Mouse (Mus musculus) hindbrain, postnatal 0 days (tissue): ENCODE measurements around the gene Efcab12. TPM values are rescaled to one million over a fixed set of nuclear protein-coding genes. Genes with fewer than 3 reads are reported as not detected.

ENCODE experiments used
- ATAC-seq: fragments of 200-750 bp; cut with Nextera tagmentation; 2 replicates; pipeline ENCODE4 v1.8.0; 2017; ENCODE audit warnings: mild to moderate bottlenecking, moderate TSS enrichment, moderate library complexity
- DNase-seq: peaks from one replicate; pipeline ENCODE4 v3.0.0-alpha.2; 2015; ENCODE audit warnings: low spot score
- H3K27ac ChIP-seq: fragments of 300-500 bp; sonication (generic); 2 replicates; pipeline ENCODE4 v1.5.1; 2014; ENCODE audit warnings: mild to moderate bottlenecking
- H3K27me3 ChIP-seq: fragments of 300-500 bp; sonication (generic); 2 replicates; pipeline ENCODE4 v1.6.1; 2014; ENCODE audit warnings: low read length, mixed read lengths; ENCODE audit not compliant: insufficient read depth
- H3K36me3 ChIP-seq: fragments of 300-500 bp; sonication (generic); 2 replicates; pipeline ENCODE4 v1.6.1; 2014; ENCODE audit warnings: low read length, mixed read lengths; ENCODE audit not compliant: insufficient read depth
- H3K4me1 ChIP-seq: fragments of 300-500 bp; sonication (generic); 2 replicates; pipeline ENCODE4 v1.6.1; 2014; ENCODE audit warnings: antibody characterized with exemption, low read length, mixed read lengths; ENCODE audit not compliant: insufficient read depth
- H3K4me2 ChIP-seq: fragments of 300-500 bp; sonication (generic); 2 replicates; pipeline ENCODE4 v1.6.1; 2014; ENCODE audit warnings: low read depth, mild to moderate bottlenecking, low read length, moderate library complexity, mixed read lengths
- H3K4me3 ChIP-seq: fragments of 300-500 bp; sonication (generic); 2 replicates; pipeline ENCODE4 v1.5.1; 2014; ENCODE audit warnings: low read length
- H3K9ac ChIP-seq: fragments of 300-500 bp; sonication (generic); replicated peaks from 2 replicates; pipeline ENCODE4 v1.6.1; 2014; ENCODE audit warnings: mild to moderate bottlenecking, low read length, moderate library complexity, mixed read lengths
- H3K9me3 ChIP-seq: fragments of 300-500 bp; sonication (generic); 2 replicates; pipeline ENCODE4 v1.6.1; 2016; ENCODE audit warnings: low read length, mixed read lengths
- CTCF ChIP-seq: IDR thresholded peaks from 2 replicates; pipeline ENCODE4 v1.5.1; 2016; ENCODE audit warnings: antibody characterized with exemption, control low read depth, low read depth
- WGBS: fragments of 180-500 bp; shearing (Covaris S2); extraction: QIAGEN DNeasy Blood & Tissue Kit; methylation state at CpG from one replicate; pipeline ENCODE4 v1.1.7; 2014; 5-methylcytosine and 5-hydroxymethylcytosine counted together
- polyA plus RNA-seq: library from polyadenylated mRNA; unstranded; fragments of >200 nt; fragmentation: Nextera tagmentation; extraction: Ambion mirVana; gene quantifications from 2 replicates; pipeline ENCODE4 v1.2.1, GENCODE M21; 2015
- total RNA-seq: library from RNA; depleted of rRNA; stranded (reverse); fragments of >200 nt; gene quantifications from 2 replicates; pipeline ENCODE4 v1.2.3, GENCODE M21; 2014

Gene Efcab12
- total and polyA plus RNA-seq, 2 experiments from 2014 or later: 1.6 to 2.4 TPM

DNA sequence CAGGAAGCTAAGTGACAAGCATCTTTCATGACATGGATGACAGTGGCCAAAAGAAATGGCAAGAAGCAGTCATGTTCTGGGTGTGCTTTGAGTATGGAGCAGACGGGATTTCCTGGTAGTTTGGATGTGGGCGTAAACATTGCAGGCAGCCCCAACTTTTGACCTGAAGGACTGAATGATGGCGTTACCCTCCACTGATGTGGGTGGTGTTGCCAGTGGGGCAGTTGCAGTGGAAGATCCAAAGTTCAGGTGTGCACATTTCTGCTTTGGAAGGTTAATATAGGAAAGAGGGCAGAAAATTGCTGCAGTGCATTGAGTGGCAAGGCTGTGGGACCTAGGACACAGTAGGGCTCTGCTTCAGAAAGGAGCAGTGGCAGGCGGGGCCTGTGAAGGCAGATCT is 27.0 kb upstream of the Efcab12 start:
- no peak for ATAC-seq
- no peak for DNase-seq
- Histone ChIP-seq H3K9ac (no peak overlapping the region), H3K36me3 (peaks cover 13% of the 10 kb centered on the region; the same call in 1 of the 2 replicates), H3K4me3 (no peak overlapping the region), H3K9me3 (no peaks in the 10 kb centered on the region), H3K4me1 (no peaks in the 10 kb centered on the region), H3K27me3 (no peaks in the 10 kb centered on the region), H3K27ac (no peak overlapping the region), H3K4me2 (no peak overlapping the region)
- WGBS: over 99% methylated on average over 4 of the region's 4 CpGs
- TF ChIP-seq CTCF: no peak

DNA sequence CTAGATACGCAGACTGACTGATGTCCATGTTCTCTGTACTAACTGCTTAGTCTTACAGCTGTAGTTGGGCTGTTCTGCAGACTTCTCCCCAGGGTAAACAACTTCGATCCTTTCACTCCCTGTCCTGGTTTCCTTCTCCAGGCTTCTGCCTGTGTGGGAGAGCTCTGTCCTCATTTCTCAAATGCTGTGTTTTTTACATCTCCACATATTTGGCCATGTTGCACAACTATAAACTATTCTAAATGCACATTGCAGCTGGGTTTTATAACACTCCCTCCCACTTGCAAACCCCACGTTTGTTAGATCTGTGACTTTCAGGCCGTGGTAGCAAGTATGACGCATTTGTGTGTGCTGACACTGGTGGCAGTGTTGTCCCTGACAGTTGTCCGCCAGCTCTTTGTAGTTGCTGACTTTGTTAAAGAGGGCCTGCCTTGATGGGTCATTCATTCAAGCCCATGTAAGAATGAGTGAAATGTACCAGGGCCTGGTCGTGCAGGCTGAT is 25.2 kb upstream of the Efcab12 start:
- Histone ChIP-seq H3K36me3 (peaks cover 13% of the 10 kb centered on the region; the same call in 1 of the 2 replicates), H3K4me3 (no peak overlapping the region), H3K4me2 (no peak overlapping the region), H3K4me1 (no peaks in the 10 kb centered on the region), H3K9me3 (no peaks in the 10 kb centered on the region), H3K9ac (no peak overlapping the region), H3K27me3 (no peaks in the 10 kb centered on the region), H3K27ac (no peak overlapping the region)
- 70% methylated on average over 7 of the region's 7 CpGs for WGBS
- ATAC-seq: no peak
- no peak for DNase-seq
- TF ChIP-seq CTCF: no peak

DNA sequence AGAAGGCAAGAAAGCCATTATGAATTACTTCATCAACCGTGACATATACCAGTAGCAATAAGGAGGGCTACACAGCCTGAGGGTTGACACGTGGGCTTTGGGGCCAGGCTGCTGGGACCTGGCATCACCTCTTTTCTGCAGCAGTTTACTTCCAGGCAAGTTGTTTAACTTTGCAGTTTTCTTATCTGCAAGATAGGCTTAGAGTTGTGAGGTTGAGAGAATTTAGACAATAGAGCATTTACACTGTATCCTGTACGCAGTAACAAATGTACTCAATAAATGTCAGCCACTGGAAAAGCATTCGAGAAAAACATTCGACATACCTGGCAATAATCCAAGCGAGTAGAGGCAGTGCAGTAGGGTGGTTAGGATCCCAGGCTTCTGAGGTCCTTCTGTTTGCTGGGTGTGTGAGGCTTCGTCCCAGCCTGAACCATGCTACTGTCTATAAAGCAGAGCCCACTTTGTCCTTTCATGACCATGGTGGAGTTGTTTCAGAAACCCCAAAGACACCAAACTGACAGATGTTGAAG is 21.9 kb upstream of the Efcab12 start:
- Histone ChIP-seq H3K36me3 (peaks cover 13% of the 10 kb centered on the region; the same call in 1 of the 2 replicates), H3K9me3 (no peaks in the 10 kb centered on the region), H3K4me3 (no peak overlapping the region), H3K4me2 (no peak overlapping the region), H3K27ac (no peak overlapping the region), H3K9ac (no peak overlapping the region), H3K4me1 (no peaks in the 10 kb centered on the region), H3K27me3 (no peaks in the 10 kb centered on the region)
- WGBS: 70% methylated on average over 7 of the region's 7 CpGs
- no peak for TF ChIP-seq CTCF
- ATAC-seq (no peak), DNase-seq (no peak)

DNA sequence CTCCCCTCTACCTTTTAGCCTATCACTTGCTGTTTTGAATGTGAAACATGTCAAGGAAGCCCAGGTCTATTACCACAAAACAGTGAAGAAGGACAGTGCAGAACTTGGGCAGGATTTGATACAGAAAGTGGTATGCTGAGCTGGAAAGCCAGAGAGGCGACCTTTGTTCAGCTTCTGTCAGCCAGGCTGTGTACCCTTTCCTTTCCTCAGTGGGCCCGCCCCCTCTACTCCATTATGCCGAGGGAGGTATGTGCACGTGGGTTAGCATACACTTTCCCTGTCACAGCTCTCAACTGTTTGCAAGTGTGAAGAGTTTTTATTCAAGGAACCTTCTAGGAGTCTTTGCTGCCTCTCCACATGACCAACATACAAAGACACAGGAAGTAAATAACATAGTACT is 21.0 kb upstream of the Efcab12 start:
- H3K4me2 ChIP-seq: no peak overlapping the region
- no peak overlapping the region for H3K9ac ChIP-seq
- H3K9me3 ChIP-seq: no peaks in the 10 kb centered on the region
- H3K27ac ChIP-seq: no peak overlapping the region
- H3K36me3 ChIP-seq: peaks cover 10% of the 10 kb centered on the region; the same call in 1 of the 2 replicates
- no peaks in the 10 kb centered on the region for H3K27me3 ChIP-seq
- ATAC-seq: no peak
- TF ChIP-seq CTCF: no peak
- 58% methylated on average over 4 of the region's 4 CpGs for WGBS
- no peak for DNase-seq
- H3K4me3 ChIP-seq: no peak overlapping the region
- H3K4me1 ChIP-seq: no peaks in the 10 kb centered on the region

- WGBS: 83% methylated on average over 4 of the region's 4 CpGs
- DNase-seq: no peak
- no peak for ATAC-seq
- Histone ChIP-seq H3K9me3 (no peaks in the 10 kb centered on the region), H3K4me3 (no peak overlapping the region), H3K27me3 (no peaks in the 10 kb centered on the region), H3K27ac (no peak overlapping the region), H3K36me3 (no peaks in the 10 kb centered on the region), H3K9ac (no peak overlapping the region), H3K4me2 (no peak overlapping the region), H3K4me1 (0 out of 2 replicates have a peak, but pooled peaks cover 8% of the 10 kb centered on the region)
- no peak for TF ChIP-seq CTCF
These were observed 18.1 kb upstream of the Efcab12 start for GRCm38 (mm10) chr6:115856361-115856745.

GRCm38 (mm10) chr6:115855733-115856360 is 17.6 kb upstream of the Efcab12 start:
- Histone ChIP-seq H3K27me3 (no peaks in the 10 kb centered on the region), H3K4me3 (no peak overlapping the region), H3K36me3 (no peaks in the 10 kb centered on the region), H3K4me2 (no peak overlapping the region), H3K27ac (no peak overlapping the region), H3K9ac (no peak overlapping the region), H3K4me1 (0 out of 2 replicates have a peak, but pooled peaks cover 8% of the 10 kb centered on the region), H3K9me3 (no peaks in the 10 kb centered on the region)
- 62% methylated on average over 3 of the region's 3 CpGs for WGBS
- no peak for TF ChIP-seq CTCF
- ATAC-seq (no peak), DNase-seq (no peak)

DNA sequence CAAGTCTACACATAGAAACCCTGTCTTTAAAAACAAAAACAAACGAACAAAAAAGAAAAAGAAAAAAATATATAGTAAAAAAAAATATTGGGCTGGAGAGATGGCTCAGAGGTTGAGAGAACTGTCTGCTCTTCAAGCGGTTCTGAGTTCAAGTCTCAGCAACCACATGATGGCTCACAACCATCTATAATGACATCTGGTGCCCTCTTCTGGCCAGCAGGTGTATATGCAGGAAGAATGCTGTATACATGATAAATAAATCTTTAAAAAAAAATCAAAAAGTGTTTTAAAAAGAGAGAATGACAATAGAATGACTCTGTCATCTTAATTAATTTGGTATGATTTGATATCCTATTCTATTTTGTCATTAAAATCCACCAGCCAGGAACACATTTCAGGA is 16.2 kb upstream of the Efcab12 start:
- Histone ChIP-seq H3K4me2 (peak overlapping the region; percentile 82; the same call in 1 of the 2 replicates), H3K27ac (no peak overlapping the region), H3K9me3 (no peaks in the 10 kb centered on the region), H3K4me1 (0 out of 2 replicates have a peak, but pooled peaks cover 8% of the 10 kb centered on the region), H3K9ac (no peak overlapping the region), H3K4me3 (no peak overlapping the region), H3K36me3 (no peaks in the 10 kb centered on the region), H3K27me3 (no peaks in the 10 kb centered on the region)
- TF ChIP-seq CTCF: peak; percentile 53
- ATAC-seq (no peak), DNase-seq (no peak)
- WGBS: 75% methylated on average over 2 of the region's 2 CpGs
